13 mouse cellular contexts compared by ENCODE assay signal in genomic region chr2:75730052-75730451, GRCm38 (mm10). TPM values are rescaled to one million over a fixed set of nuclear protein-coding genes. Genes with fewer than 3 reads are reported as not detected.
DNase-seq lines count a peak whose midpoint lies in the region; ATAC-seq and TF ChIP-seq lines count a peak whose summit lies in the region.
"Had no signal": no experiment of that assay in that cellular context is flagged by ENCODE, and none has a peak within 500 bp of the region (broad histone marks: within the 10 kb centered on the region; RNA-seq: fewer than 3 reads in every experiment).

No protein-coding gene starts in this region.

- H3K9ac ChIP-seq in liver, postnatal 0 days (replicated peaks): no peak overlapping the region
- H3K9ac ChIP-seq: limb, embryonic 13.5 days; lung, embryonic 15.5 days; midbrain, embryonic 13.5 days; neural tube, embryonic 13.5 days; stomach, embryonic 15.5 days had no signal

- peak; percentile 84 for ATAC-seq in frontal cortex, adult (ENCODE audit: low TSS enrichment)
- no peak for ATAC-seq in liver, postnatal 0 days
- ATAC-seq: midbrain, embryonic 13.5 days had no signal

- H3K27ac ChIP-seq in liver, postnatal 0 days (ENCODE audit: low read depth): no peak overlapping the region
- H3K27ac ChIP-seq: limb, embryonic 13.5 days; lung, embryonic 15.5 days; midbrain, embryonic 13.5 days; neural tube, embryonic 13.5 days; stomach, embryonic 15.5 days had no signal

- TF ChIP-seq CTCF in liver, postnatal 0 days (IDR thresholded peaks at IDR 0.05; ENCODE audit: low read depth): no peak

- no peak overlapping the region for H3K4me2 ChIP-seq in liver, postnatal 0 days (ENCODE audit: low read depth, low read length)
- H3K4me2 ChIP-seq: limb, embryonic 13.5 days; lung, embryonic 15.5 days; midbrain, embryonic 13.5 days; neural tube, embryonic 13.5 days; stomach, embryonic 15.5 days had no signal

- DNase-seq in frontal cortex, postnatal 14 days (ENCODE audit: low spot score in 2 of 2): no peak
- DNase-seq in right cerebral cortex, postnatal 14 days: peak; percentile 5
- DNase-seq in right cerebral cortex, postnatal 10 days (ENCODE audit: low spot score in 2 of 2): no peak
- peak; percentile 50 for DNase-seq in heart, adult 8-10 months (ENCODE audit: low spot score)
- no peak for DNase-seq in liver, postnatal 0 days
- no peak for DNase-seq in spleen, postnatal 36 days (ENCODE audit: low spot score in 2 of 2)
- no peak for DNase-seq in thymus, adult 18-20 months

- H3K4me3 ChIP-seq in liver, postnatal 0 days (ENCODE audit: low read depth, low read length): no peak overlapping the region
- H3K4me3 ChIP-seq: limb, embryonic 13.5 days; lung, embryonic 15.5 days; midbrain, embryonic 13.5 days; neural tube, embryonic 13.5 days; stomach, embryonic 15.5 days had no signal

- no peaks in the 10 kb centered on the region for H3K36me3 ChIP-seq in liver, postnatal 0 days (replicated peaks; ENCODE audit: insufficient read depth, low read length)
- H3K36me3 ChIP-seq: limb, embryonic 13.5 days; lung, embryonic 15.5 days; midbrain, embryonic 13.5 days; neural tube, embryonic 13.5 days; stomach, embryonic 15.5 days had no signal

- no peaks in the 10 kb centered on the region for H3K9me3 ChIP-seq in liver, postnatal 0 days (ENCODE audit: low read length)
- H3K9me3 ChIP-seq: limb, embryonic 13.5 days; lung, embryonic 15.5 days; midbrain, embryonic 13.5 days; neural tube, embryonic 13.5 days; stomach, embryonic 15.5 days had no signal

- WGBS in liver, postnatal 0 days (ENCODE audit: insufficient replicate concordance): 83% methylated on average over 10 of the region's 10 CpGs

- TF ChIP-seq EP300 in liver, postnatal 0 days (IDR thresholded peaks at IDR 0.05; ENCODE audit: low read depth): no peak

- H3K27me3 ChIP-seq in liver, postnatal 0 days (ENCODE audit: insufficient read depth, low read length): no peaks in the 10 kb centered on the region
- H3K27me3 ChIP-seq: limb, embryonic 13.5 days; lung, embryonic 15.5 days; midbrain, embryonic 13.5 days; neural tube, embryonic 13.5 days; stomach, embryonic 15.5 days had no signal

- peaks cover 27% of the 10 kb centered on the region for H3K4me1 ChIP-seq in liver, postnatal 0 days (ENCODE audit: insufficient read depth)
- H3K4me1 ChIP-seq: limb, embryonic 13.5 days; lung, embryonic 15.5 days; midbrain, embryonic 13.5 days; neural tube, embryonic 13.5 days; stomach, embryonic 15.5 days had no signal

RNA-seq across cellular contexts. Expression of gene Nfe2l2, which starts 25.6 kb away (rescaled TPM):
- 10 to 100 TPM; 57.9 to 75.1 (median 64.5) TPM for total RNA-seq in heart, adult 8-10 months (2022)
- polyA plus RNA-seq in liver, postnatal 0 days (2015; fragmentation: Nextera tagmentation; extraction: Ambion mirVana): 58.7 and 59.4 TPM in 2 replicates

Comparison
In these comparisons a context has a peak if more than half of its experiments do, and no peak if none do; other contexts are left out.
1. DNase-seq: peak in right cerebral cortex, postnatal 14 days (single experiment) and heart, adult 8-10 months (single experiment); none in frontal cortex, postnatal 14 days (0 of 2), right cerebral cortex, postnatal 10 days (0 of 2), liver, postnatal 0 days (single experiment), spleen, postnatal 36 days (0 of 2) and thymus, adult 18-20 months (0 of 2).